Mouse (Mus musculus) liver, embryonic 12.5 days (tissue): ENCODE results near the gene Xylb. TPM values are rescaled to one million over a fixed set of nuclear protein-coding genes. Genes with fewer than 3 reads are reported as not detected.
"Not testable (repeated sequence)": the region's sequence is repeated elsewhere in the genome, so short reads cannot be mapped to it uniquely, and the experiment has no call there.

Experiments
- ATAC-seq: fragments of 200-750 bp; cut with Nextera tagmentation; 2 replicates; pipeline ENCODE4 v1.8.0; 2017; ENCODE audit warnings: moderate number of reproducible peaks, mild to moderate bottlenecking, moderate library complexity
- H3K27ac ChIP-seq: fragments of 300-500 bp; sonication (generic); 2 replicates; pipeline ENCODE4 v1.5.1; 2016; ENCODE audit warnings: mild to moderate bottlenecking
- H3K27me3 ChIP-seq: fragments of 300-500 bp; sonication (generic); replicated peaks from 2 replicates; pipeline ENCODE4 v1.6.1; 2016; ENCODE audit warnings: mild to moderate bottlenecking, moderate library complexity
- H3K36me3 ChIP-seq: fragments of 300-500 bp; sonication (generic); 2 replicates; pipeline ENCODE4 v1.6.1; 2016; ENCODE audit warnings: mild to moderate bottlenecking, moderate library complexity
- H3K4me1 ChIP-seq: fragments of 300-500 bp; sonication (generic); 2 replicates; pipeline ENCODE4 v1.6.1; 2016
- H3K4me2 ChIP-seq: fragments of 300-500 bp; sonication (generic); 2 replicates; pipeline ENCODE4 v1.6.1; 2016; ENCODE audit warnings: mild to moderate bottlenecking, moderate library complexity
- H3K4me3 ChIP-seq: fragments of 300-500 bp; sonication (generic); 2 replicates; pipeline ENCODE4 v1.5.1; 2016; ENCODE audit warnings: mild to moderate bottlenecking, moderate library complexity
- H3K9ac ChIP-seq: fragments of 300-500 bp; sonication (generic); 2 replicates; pipeline ENCODE4 v1.6.1; 2016; ENCODE audit warnings: mild to moderate bottlenecking, moderate library complexity
- H3K9me3 ChIP-seq: fragments of 300-500 bp; sonication (generic); replicated peaks from 2 replicates; pipeline ENCODE4 v1.6.1; 2016; ENCODE audit warnings: mild to moderate bottlenecking, moderate library complexity
- WGBS: fragments of 180-500 bp; shearing (Covaris S2); methylation state at CpG from one replicate; pipeline ENCODE4 v1.1.7; 2016; ENCODE audit not compliant: insufficient replicate concordance; 5-methylcytosine and 5-hydroxymethylcytosine counted together
- polyA plus RNA-seq: library from polyadenylated mRNA; unstranded; fragments of >200 nt; fragmentation: Nextera tagmentation; extraction: Ambion mirVana; gene quantifications from 2 replicates; pipeline ENCODE4 v1.2.1, GENCODE M21; 2016

Xylb gene
- polyA plus RNA-seq, 1 experiment from 2014 or later, result 4.6 TPM

GRCm38 (mm10) chr9:119346376-119346775 is 10.8 kb upstream of the Xylb start:
- Histone ChIP-seq H3K4me2 (no peak overlapping the region), H3K4me3 (no peak overlapping the region), H3K4me1 (peaks cover 16% of the 10 kb centered on the region), H3K36me3 (peaks cover 76% of the 10 kb centered on the region), H3K27ac (no peak overlapping the region), H3K9me3 (no peaks in the 10 kb centered on the region), H3K9ac (no peak overlapping the region), H3K27me3 (no peaks in the 10 kb centered on the region)
- WGBS, result 85% methylated on average over 8 of the region's 8 CpGs
- ATAC-seq, result no peak

GRCm38 (mm10) chr9:119350531-119350930 is 6.7 kb upstream of the Xylb start:
- H3K4me1 ChIP-seq, result no peaks in the 10 kb centered on the region
- ATAC-seq, result no peak
- H3K4me2 ChIP-seq, result no peak overlapping the region
- H3K9me3 ChIP-seq, result no peaks in the 10 kb centered on the region
- no peak overlapping the region for H3K27ac ChIP-seq
- H3K27me3 ChIP-seq, result no peaks in the 10 kb centered on the region
- H3K36me3 ChIP-seq, result peaks cover 54% of the 10 kb centered on the region
- WGBS, result 66% methylated on average over 3 of the region's 3 CpGs
- H3K9ac ChIP-seq, result no peak overlapping the region
- no peak overlapping the region for H3K4me3 ChIP-seq

DNA sequence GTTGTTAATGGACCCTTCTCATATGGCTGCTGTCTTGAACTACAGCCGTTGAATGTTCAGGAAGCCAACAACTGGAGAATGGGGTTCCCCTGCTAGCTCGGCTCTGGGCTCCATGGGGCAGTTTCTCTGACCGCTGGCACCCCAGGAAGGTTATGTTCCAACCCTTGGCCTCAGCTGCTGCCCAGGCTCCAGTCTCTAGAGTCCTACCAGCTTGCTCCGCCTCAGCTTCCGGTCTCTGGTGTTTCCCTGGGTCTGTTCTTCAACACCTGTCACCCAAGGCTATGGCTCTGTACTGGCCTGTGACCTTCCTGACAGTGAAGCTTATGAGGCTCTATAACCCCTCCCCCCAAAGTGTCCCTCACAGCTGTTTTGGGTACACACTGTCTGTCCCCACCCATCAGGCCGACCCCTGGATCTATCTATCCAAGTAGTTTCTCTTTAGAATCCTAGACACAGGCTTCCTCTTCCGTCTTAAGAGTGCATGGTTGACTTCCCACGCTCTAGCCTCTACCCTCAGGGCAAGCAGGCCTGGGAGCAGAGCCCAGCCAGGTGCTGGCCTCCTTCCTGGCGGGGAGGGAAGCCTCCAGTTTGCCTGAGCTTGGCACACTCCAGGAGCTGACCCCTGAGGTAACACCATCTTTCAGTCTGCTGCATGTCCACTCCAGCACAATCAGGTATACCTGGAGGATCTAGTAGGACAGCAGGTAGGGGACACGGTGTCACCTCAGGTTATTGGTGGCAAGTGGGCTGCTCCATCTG is 6.1 kb upstream of the Xylb start:
- no peaks in the 10 kb centered on the region for H3K9me3 ChIP-seq
- H3K27me3 ChIP-seq, result no peaks in the 10 kb centered on the region
- no peak overlapping the region for H3K4me3 ChIP-seq
- no peak overlapping the region for H3K27ac ChIP-seq
- H3K36me3 ChIP-seq, result peaks cover 48% of the 10 kb centered on the region
- no peaks in the 10 kb centered on the region for H3K4me1 ChIP-seq
- no peak; the same call in 1 of the 2 replicates for ATAC-seq
- no peak overlapping the region for H3K4me2 ChIP-seq
- WGBS, result 83% methylated on average over 10 of the region's 10 CpGs
- no peak overlapping the region for H3K9ac ChIP-seq

DNA sequence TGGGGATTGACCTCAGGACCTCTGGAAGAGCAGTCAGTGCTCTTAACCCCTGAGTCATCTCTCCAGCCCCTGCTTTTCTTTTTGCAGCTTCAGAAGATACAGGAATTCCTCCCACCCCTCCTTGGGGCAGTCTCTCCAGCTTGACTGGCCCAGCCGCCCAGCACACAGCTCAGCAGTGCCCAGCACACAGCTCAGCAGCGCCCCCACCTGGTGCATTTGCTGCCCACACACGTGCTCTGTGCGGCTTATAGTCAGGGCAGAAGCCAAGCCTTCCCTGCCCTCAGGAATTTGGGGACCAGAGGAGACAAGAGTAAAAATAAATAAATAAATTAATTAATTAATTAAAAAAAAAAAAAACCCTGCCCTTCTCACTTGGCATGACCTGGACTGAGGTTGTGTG is 5.1 kb upstream of the Xylb start:
- WGBS, result 21% methylated on average over 4 of the region's 4 CpGs
- Histone ChIP-seq H3K9ac (no peak overlapping the region), H3K27ac (no peak overlapping the region), H3K36me3 (peaks cover 38% of the 10 kb centered on the region), H3K4me3 (no peak overlapping the region), H3K4me2 (no peak overlapping the region), H3K9me3 (no peaks in the 10 kb centered on the region), H3K4me1 (no peaks in the 10 kb centered on the region; the same call in 1 of the 2 replicates), H3K27me3 (no peaks in the 10 kb centered on the region)
- peak; percentile 79 for ATAC-seq

GRCm38 (mm10) chr9:119353926-119354325 is 3.3 kb upstream of the Xylb start:
- no peak for ATAC-seq
- WGBS, result 66% methylated on average over 6 of the region's 6 CpGs
- no peak overlapping the region for H3K9ac ChIP-seq

DNA sequence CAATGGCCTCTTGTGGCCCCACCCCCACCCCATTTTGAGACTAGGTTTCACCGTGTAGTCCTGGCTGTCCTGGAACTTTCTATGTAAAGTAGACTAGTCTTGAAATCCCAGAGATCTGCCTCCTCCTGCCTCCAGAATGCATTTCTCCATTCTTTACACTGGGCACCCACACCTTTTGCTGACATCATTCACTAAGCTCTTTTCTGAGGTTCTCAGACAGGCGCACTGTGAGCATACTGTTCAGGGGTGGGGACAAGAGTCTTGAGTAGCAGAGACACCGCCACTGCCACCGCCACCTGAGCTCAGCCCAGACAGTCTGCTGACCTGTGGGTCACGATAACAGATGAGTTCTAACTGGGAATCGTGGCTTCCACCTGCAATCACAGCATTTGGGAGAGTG is 1.2 kb upstream of the Xylb start:
- Histone ChIP-seq H3K27ac (no peak overlapping the region), H3K27me3 (no peaks in the 10 kb centered on the region), H3K4me1 (peaks cover 14% of the 10 kb centered on the region), H3K4me2 (no peak overlapping the region), H3K9me3 (no peaks in the 10 kb centered on the region), H3K9ac (no peak overlapping the region), H3K4me3 (no peak overlapping the region), H3K36me3 (peaks cover 6% of the 10 kb centered on the region)
- ATAC-seq, result no peak
- WGBS, result 79% methylated on average over 6 of the region's 6 CpGs

More at GRCm38 (mm10) chr9:119353926-119354325, 3.3 kb upstream of the Xylb start:
- no peak overlapping the region for H3K4me3 ChIP-seq
- H3K4me1 ChIP-seq, result peaks cover 14% of the 10 kb centered on the region
- H3K27me3 ChIP-seq, result no peaks in the 10 kb centered on the region
- no peak overlapping the region for H3K27ac ChIP-seq
- H3K36me3 ChIP-seq, result peaks cover 22% of the 10 kb centered on the region
- H3K4me2 ChIP-seq, result no peak overlapping the region
- no peaks in the 10 kb centered on the region for H3K9me3 ChIP-seq

DNA sequence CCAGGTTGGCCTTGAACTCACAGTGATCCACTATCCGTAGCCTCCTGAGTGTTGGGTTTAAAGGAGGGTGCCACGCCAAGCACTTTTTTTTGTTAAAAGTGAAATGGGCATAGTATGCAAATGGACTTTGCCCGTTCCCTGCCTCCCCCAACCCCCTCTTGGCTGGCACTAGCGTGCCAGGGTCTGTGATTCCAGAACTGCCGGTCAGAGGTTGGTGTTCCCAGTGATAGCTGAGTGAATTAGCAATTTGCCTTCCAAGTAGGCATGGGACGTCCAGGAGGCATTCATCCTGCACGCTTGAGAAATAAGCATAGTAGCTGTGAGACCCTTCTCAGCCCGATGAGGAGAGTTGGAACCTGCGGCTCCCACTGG is 863 bp downstream of the Xylb start:
- H3K36me3 ChIP-seq, result no peaks in the 10 kb centered on the region
- H3K4me3 ChIP-seq, result peak overlapping the region; percentile 70
- no peak overlapping the region for H3K27ac ChIP-seq
- H3K9ac ChIP-seq, result peak overlapping the region; percentile 80
- no peaks in the 10 kb centered on the region for H3K27me3 ChIP-seq
- H3K9me3 ChIP-seq, result no peaks in the 10 kb centered on the region
- H3K4me1 ChIP-seq, result peaks cover 14% of the 10 kb centered on the region
- 44% methylated on average over 9 of the region's 9 CpGs for WGBS
- no peak for ATAC-seq
- H3K4me2 ChIP-seq, result peak overlapping the region; percentile 93

DNA sequence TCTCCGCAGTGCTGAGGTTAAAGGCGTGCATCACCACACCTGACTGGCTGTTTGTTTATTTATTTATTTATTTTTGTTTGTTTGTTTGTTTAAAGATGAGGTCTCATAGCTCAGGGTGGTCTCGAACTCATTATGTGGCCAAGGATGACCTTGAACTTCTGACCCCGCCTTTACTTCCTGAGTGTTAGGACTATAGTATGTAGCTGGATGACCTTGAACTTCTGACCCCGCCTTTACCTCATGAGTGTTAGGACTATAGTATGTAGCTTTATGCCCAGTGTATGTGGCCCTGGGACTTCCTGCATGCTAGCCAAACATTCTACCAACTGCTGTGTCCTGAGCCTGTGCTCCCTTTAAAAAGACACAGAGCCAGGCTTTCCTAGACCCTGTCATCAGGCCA is 4.2 kb downstream of the Xylb start:
- Histone ChIP-seq H3K4me2 (no peak overlapping the region), H3K9me3 (no peaks in the 10 kb centered on the region), H3K4me3 (no peak overlapping the region), H3K27me3 (no peaks in the 10 kb centered on the region), H3K36me3 (no peaks in the 10 kb centered on the region), H3K9ac (no peak overlapping the region), H3K4me1 (peaks cover 14% of the 10 kb centered on the region), H3K27ac (no peak overlapping the region)
- WGBS, result 78% methylated on average over 5 of the region's 5 CpGs
- ATAC-seq, result no peak

GRCm38 (mm10) chr9:119363229-119363628 is 6.0 kb downstream of the Xylb start:
- no peak overlapping the region for H3K9ac ChIP-seq
- H3K4me1 ChIP-seq, result peaks cover 2% of the 10 kb centered on the region
- H3K27ac ChIP-seq, result no peak overlapping the region
- H3K9me3 ChIP-seq, result no peaks in the 10 kb centered on the region
- H3K4me3 ChIP-seq, result no peak overlapping the region
- no peak for ATAC-seq
- 81% methylated on average over 12 of the region's 12 CpGs for WGBS
- no peaks in the 10 kb centered on the region for H3K27me3 ChIP-seq
- H3K36me3 ChIP-seq, result peaks cover 6% of the 10 kb centered on the region
- no peak overlapping the region for H3K4me2 ChIP-seq

- WGBS, result 67% methylated on average over 7 of the region's 7 CpGs
- ATAC-seq, result no peak
- peaks cover 13% of the 10 kb centered on the region for H3K36me3 ChIP-seq
Measured at GRCm38 (mm10) chr9:119365284-119365683, 8.1 kb downstream of the Xylb start, which contains the start of gene Slc22a14. Gene Slc22a14 (minus strand): TSS chr9:119365553.

DNA sequence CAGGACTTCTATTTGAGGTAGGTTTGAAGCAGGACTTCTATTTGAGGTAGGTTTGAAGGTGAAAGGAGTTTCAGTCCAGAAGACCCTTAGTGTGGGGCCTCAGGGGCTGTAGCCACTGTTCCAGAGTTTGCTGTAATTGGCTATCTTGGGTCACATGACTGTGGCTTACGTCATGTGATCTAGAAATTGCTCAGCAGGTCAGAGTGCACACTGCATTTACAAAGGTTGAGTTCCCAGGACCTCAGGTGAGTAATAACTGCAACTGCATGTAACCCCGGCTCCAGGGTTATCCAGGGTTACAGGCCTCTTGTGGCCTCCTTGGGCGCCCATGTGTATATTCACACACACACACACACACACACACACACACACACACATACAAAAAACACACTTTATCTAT is 11.2 kb downstream of the Xylb start:
- Histone ChIP-seq H3K27ac (no peak overlapping the region), H3K9ac (no peak overlapping the region)
- WGBS, result 70% methylated on average over 3 of the region's 3 CpGs

More at GRCm38 (mm10) chr9:119365284-119365683, 8.1 kb downstream of the Xylb start, which contains the start of gene Slc22a14:
- Histone ChIP-seq H3K4me3 (no peak within 1 kb of the TSS), H3K9ac (no peak within 1 kb of the TSS), H3K4me1 (no peaks in the 10 kb centered on the region), H3K27me3 (no peaks in the 10 kb centered on the region), H3K27ac (no peak within 1 kb of the TSS), H3K4me2 (no peak within 1 kb of the TSS), H3K9me3 (no peaks in the 10 kb centered on the region)

GRCm38 (mm10) chr9:119370770-119371169 is 13.6 kb downstream of the Xylb start:
- not testable (repeated sequence) for H3K4me3 ChIP-seq, H3K27ac ChIP-seq, H3K4me1 ChIP-seq, H3K27me3 ChIP-seq, H3K9me3 ChIP-seq, H3K9ac ChIP-seq, ATAC-seq, H3K4me2 ChIP-seq
- WGBS, result 74% methylated on average over 4 of the region's 4 CpGs
- peaks cover 13% of the 10 kb centered on the region for H3K36me3 ChIP-seq

More for the DNA sequence above, 11.2 kb downstream of the Xylb start:
- Histone ChIP-seq H3K4me1 (no peaks in the 10 kb centered on the region), H3K36me3 (peaks cover 13% of the 10 kb centered on the region), H3K4me2 (no peak overlapping the region), H3K4me3 (no peak overlapping the region), H3K27me3 (no peaks in the 10 kb centered on the region), H3K9me3 (no peaks in the 10 kb centered on the region)
- ATAC-seq, result no peak
